Mouse (Mus musculus) liver, embryonic 16.5 days (tissue): ENCODE measurements at regions not wholly inside any gene's neighbourhood (a gene's known extent, or its start where the extent isn't known, plus 50 kb on each side); places are given as distances from the start of the nearest gene placed in this dataset.

Experiments used
- ATAC-seq: fragments of 200-750 bp; cut with Nextera tagmentation; 2 replicates; pipeline ENCODE4 v1.8.0; 2017; ENCODE audit warnings: low read depth, mild to moderate bottlenecking, moderate number of reproducible peaks, moderate library complexity
- H3K27ac ChIP-seq: fragments of 300-500 bp; sonication (generic); 2 replicates; pipeline ENCODE4 v1.5.1; 2014; ENCODE audit warnings: mild to moderate bottlenecking, low read length
- H3K27me3 ChIP-seq: fragments of 300-500 bp; sonication (generic); 2 replicates; pipeline ENCODE4 v1.6.1; 2014; ENCODE audit warnings: low read depth, low read length, mixed read lengths; ENCODE audit not compliant: control insufficient read depth, insufficient read depth
- H3K36me3 ChIP-seq: fragments of 300-500 bp; sonication (generic); 2 replicates; pipeline ENCODE4 v1.6.1; 2014; ENCODE audit warnings: mild to moderate bottlenecking; ENCODE audit not compliant: control insufficient read depth, insufficient read depth
- H3K4me1 ChIP-seq: fragments of 300-500 bp; sonication (generic); 2 replicates; pipeline ENCODE4 v1.6.1; 2014; ENCODE audit warnings: low read depth, low read length, mixed read lengths; ENCODE audit not compliant: control insufficient read depth
- H3K4me2 ChIP-seq: fragments of 300-500 bp; sonication (generic); 2 replicates; pipeline ENCODE4 v1.6.1; 2014; ENCODE audit warnings: low read depth, low read length, mixed read lengths
- H3K4me3 ChIP-seq: fragments of 300-500 bp; sonication (generic); 2 replicates; pipeline ENCODE4 v1.5.1; 2014; ENCODE audit warnings: low read depth, mild to moderate bottlenecking, low read length
- H3K9ac ChIP-seq: fragments of 300-500 bp; sonication (generic); 2 replicates; pipeline ENCODE4 v1.6.1; 2014; ENCODE audit warnings: low read depth, low read length
- H3K9me3 ChIP-seq: fragments of 300-500 bp; sonication (generic); replicated peaks from 2 replicates; pipeline ENCODE4 v1.6.1; 2016; ENCODE audit warnings: low read length; ENCODE audit not compliant: control insufficient read depth
- WGBS: fragments of 180-500 bp; shearing (Covaris S2); extraction: QIAGEN DNeasy Blood & Tissue Kit; methylation state at CpG from one replicate; pipeline ENCODE4 v1.1.7; 2014; ENCODE audit not compliant: insufficient replicate concordance; 5-methylcytosine and 5-hydroxymethylcytosine counted together

- Histone ChIP-seq H3K4me3 (no peak overlapping the region), H3K9ac (no peak overlapping the region), H3K9me3 (no peaks in the 10 kb centered on the region), H3K27ac (no peak overlapping the region), H3K27me3 (no peaks in the 10 kb centered on the region), H3K4me2 (no peak overlapping the region), H3K4me1 (no peaks in the 10 kb centered on the region), H3K36me3 (no peaks in the 10 kb centered on the region)
- ATAC-seq = no peak
- 47% methylated on average over 2 of the region's 2 CpGs for WGBS
These were observed 285.5 kb downstream of the Pten start for GRCm38 (mm10) chr19:33042760-33043159.

GRCm38 (mm10) chr19:33043696-33044095 is 286.4 kb downstream of the Pten start:
- no peak for ATAC-seq
- Histone ChIP-seq H3K4me1 (no peaks in the 10 kb centered on the region), H3K9ac (no peak overlapping the region), H3K4me3 (no peak overlapping the region), H3K27me3 (no peaks in the 10 kb centered on the region), H3K27ac (no peak overlapping the region), H3K9me3 (no peaks in the 10 kb centered on the region), H3K36me3 (no peaks in the 10 kb centered on the region), H3K4me2 (no peak overlapping the region)
- WGBS = 50% methylated on average over 3 of the region's 3 CpGs

DNA sequence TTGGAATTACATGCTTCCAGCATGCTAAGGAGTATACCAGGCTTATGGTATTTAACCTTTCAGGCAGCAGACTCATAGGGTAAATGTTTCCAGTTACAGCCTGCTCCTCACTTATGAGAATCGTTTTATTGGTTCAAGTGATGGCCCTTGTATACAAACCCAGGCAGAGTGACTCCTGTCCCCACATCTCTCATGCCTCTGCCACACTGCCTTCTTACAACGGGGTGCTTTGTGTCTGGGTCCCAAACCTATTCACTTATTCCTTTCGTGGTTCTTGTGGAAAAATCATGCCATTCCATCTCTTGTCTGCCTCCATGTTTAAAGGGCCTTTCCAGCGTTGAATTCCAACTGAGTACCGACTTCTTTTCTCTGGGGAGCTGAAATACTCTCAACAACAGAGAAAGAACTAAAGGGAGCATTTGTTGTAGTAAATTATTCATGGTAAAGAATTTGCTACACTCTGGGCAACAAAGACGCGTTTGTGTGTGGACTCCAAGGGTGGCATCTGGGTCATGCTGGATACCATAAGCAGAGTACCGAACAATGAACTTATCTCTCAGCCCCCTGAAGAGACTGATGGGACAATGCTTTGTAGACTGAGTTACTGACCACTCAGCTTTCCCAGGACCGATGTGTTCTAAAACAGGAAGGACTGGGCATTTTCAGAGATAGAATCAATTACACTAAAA is 291.6 kb downstream of the Pten start:
- Histone ChIP-seq H3K4me2 (no peak overlapping the region), H3K27me3 (no peaks in the 10 kb centered on the region), H3K9me3 (no peaks in the 10 kb centered on the region), H3K36me3 (no peaks in the 10 kb centered on the region), H3K4me1 (no peaks in the 10 kb centered on the region), H3K9ac (no peak overlapping the region), H3K27ac (no peak overlapping the region), H3K4me3 (no peak overlapping the region)
- 71% methylated on average over 9 of the region's 9 CpGs for WGBS
- ATAC-seq = no peak

DNA sequence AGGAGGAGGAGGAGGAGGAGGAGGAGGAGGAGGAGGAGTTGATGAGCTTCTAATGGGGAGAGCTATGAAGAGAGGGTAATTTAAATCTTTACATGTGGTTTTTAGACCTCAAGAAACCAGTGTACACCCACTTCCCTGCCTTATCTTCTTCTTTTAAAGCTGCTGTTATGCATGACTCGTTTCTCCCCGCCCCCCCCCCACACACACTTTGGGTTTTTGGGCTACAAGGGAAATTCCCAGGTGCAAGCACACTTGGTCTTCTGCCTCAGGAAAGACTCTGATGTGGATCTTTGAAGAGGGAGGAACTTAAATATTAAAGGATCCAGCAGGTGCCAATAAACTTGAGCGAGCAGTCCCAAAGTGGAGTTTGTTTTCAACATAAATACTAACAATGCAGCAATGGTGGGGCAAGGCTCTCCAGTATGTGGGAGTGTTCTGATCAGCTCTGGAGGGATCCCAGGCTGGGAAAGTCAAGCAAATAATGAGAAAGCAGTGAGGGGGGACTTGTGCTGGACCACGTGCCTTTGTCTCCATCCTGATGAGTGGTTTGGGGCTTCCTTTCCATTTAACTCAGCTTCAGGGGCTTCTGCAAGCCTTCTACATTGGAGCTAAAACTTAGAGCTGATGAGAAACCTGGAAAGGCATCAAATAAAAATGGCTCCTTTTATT is 296.0 kb downstream of the Pten start:
- Histone ChIP-seq H3K4me2 (no peak overlapping the region), H3K36me3 (no peaks in the 10 kb centered on the region), H3K27ac (no peak overlapping the region), H3K4me3 (no peak overlapping the region), H3K9ac (no peak overlapping the region), H3K9me3 (no peaks in the 10 kb centered on the region), H3K27me3 (no peaks in the 10 kb centered on the region), H3K4me1 (no peaks in the 10 kb centered on the region; the same call in 1 of the 2 replicates)
- 42% methylated on average over 4 of the region's 4 CpGs for WGBS
- no peak for ATAC-seq

DNA sequence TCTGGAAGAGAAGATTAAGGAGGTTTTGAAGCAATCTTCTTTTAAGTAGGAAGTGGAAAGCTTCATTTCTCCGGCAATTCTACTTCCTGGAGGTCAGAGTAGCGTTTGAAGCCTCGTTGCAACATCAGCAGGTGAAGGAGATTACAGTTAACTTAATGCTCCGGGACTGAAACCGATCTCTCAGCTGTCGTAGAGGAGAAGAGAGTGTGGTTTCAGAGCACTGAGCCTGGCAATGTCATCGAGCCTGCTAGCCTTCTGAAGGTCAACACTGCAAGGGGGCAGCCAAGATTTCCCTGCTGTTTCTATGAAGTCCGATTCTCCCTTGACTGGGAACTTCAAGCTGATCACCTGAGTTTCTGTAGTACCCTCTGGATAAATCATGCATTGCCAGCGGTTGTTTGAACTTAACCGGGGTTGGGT is 299.1 kb downstream of the Pten start:
- no peak overlapping the region for H3K9ac ChIP-seq
- peak overlapping the region; percentile 13; the same call in 1 of the 2 replicates for H3K4me2 ChIP-seq
- H3K27me3 ChIP-seq = no peaks in the 10 kb centered on the region
- ATAC-seq = no peak
- no peaks in the 10 kb centered on the region; the same call in 1 of the 2 replicates for H3K4me1 ChIP-seq
- H3K9me3 ChIP-seq = no peaks in the 10 kb centered on the region
- no peaks in the 10 kb centered on the region for H3K36me3 ChIP-seq
- WGBS = 22% methylated on average over 10 of the region's 10 CpGs
- H3K27ac ChIP-seq = no peak overlapping the region
- H3K4me3 ChIP-seq = no peak overlapping the region

GRCm38 (mm10) chr19:33061006-33061405 is 303.7 kb downstream of the Pten start:
- H3K4me1 ChIP-seq = no peaks in the 10 kb centered on the region; the same call in 1 of the 2 replicates
- no peak overlapping the region for H3K4me2 ChIP-seq
- H3K4me3 ChIP-seq = no peak overlapping the region
- no peak overlapping the region for H3K9ac ChIP-seq
- H3K27ac ChIP-seq = no peak overlapping the region
- H3K27me3 ChIP-seq = no peaks in the 10 kb centered on the region
- no peaks in the 10 kb centered on the region for H3K36me3 ChIP-seq
- ATAC-seq = no peak
- no peaks in the 10 kb centered on the region for H3K9me3 ChIP-seq

DNA sequence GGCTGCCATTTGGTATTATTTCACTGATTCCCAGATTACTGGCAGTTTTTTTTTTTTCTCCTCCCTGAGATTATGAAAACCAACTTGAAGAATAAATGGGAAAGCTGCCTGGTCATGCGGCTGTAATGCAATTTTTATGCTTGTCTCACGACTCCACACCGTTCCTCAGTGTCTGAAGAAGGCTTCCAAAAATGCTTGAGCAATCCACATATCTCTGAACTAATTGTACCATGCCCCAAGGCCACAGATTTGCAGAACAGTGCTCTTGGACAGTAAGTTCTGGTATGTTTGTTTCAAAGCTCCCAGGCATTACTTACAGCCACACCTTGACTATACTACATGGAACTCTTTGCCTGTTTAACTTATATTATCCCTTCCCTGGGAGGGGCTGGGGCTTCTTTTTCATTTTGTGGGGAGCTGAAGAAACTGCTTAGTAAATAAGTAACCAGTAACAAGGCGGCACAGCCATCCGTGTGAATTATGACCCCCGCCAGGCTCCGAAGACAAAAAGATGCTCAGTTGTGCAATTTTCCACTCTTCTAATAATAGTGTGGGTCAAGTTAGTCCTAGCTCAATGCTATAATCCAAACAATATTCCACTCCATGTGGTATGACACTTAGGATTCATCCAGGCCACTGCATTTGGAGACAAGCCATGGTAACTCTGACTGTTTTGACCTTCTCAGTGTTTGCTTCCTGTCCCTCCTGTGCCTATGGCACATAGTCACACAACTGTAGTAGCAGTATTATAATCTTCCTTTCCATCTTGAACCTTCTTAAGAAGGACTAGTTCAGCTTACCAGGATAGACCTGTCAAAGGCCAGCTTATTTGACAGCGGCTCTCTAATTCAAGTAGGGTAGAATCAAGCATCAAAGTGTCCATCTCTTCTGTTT is 305.1 kb downstream of the Pten start:
- no peaks in the 10 kb centered on the region for H3K36me3 ChIP-seq
- H3K4me2 ChIP-seq = no peak overlapping the region
- no peak for ATAC-seq
- no peaks in the 10 kb centered on the region for H3K9me3 ChIP-seq
- no peaks in the 10 kb centered on the region for H3K27me3 ChIP-seq
- H3K4me1 ChIP-seq = no peaks in the 10 kb centered on the region
- no peak overlapping the region for H3K9ac ChIP-seq
- H3K27ac ChIP-seq = no peak overlapping the region
- no peak overlapping the region for H3K4me3 ChIP-seq
- 66% methylated on average over 8 of the region's 8 CpGs for WGBS

DNA sequence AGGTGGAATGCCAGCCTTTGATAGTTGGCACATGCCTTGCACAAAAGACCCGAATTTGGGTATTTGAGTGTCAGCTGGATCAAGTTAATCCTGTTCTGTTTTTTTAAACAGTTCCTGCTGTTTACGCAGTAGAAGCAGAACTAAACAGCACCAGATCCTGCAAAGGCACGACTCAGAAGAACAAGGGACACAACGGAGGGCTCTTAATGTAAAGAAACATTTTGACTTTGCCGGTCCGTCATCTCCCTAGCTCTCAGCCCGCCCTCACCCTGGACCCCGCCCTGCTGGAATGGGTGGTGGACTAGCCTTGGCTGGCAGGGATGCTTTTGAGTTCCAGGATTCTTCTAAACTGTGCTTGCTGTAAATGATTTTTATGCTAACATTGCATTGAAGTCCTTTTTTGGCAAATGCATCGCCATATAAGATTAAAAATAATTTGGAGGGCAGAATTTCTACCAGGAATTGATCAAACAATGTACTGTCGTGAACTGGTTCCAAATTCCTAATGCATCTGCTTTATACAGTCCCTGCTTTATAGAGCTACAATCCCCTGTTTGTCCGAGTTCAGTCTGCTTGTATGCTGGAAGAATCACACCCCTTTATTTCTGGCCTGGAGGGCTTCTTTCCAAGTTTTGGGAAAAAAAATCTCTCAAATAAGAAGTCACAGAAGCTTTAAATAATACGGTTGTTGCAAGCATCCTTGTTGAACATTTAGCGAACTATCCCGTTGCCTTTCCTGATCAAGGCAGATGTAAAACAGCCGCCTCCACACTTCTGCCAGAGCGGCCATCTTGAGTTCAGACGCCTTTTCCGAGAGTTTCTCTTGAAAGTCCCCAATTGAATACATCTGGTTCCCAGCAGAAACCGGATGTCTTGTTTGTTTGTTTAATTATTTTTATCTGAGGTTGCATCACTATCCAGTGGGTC is 308.2 kb downstream of the Pten start:
- no peak for ATAC-seq
- 70% methylated on average over 19 of the region's 19 CpGs for WGBS
- H3K4me2 ChIP-seq = no peak overlapping the region
- no peaks in the 10 kb centered on the region for H3K4me1 ChIP-seq
- H3K9me3 ChIP-seq = no peaks in the 10 kb centered on the region
- H3K4me3 ChIP-seq = no peak overlapping the region
- H3K9ac ChIP-seq = no peak overlapping the region
- H3K36me3 ChIP-seq = no peaks in the 10 kb centered on the region
- H3K27ac ChIP-seq = no peak overlapping the region
- no peaks in the 10 kb centered on the region for H3K27me3 ChIP-seq
